Mouse (Mus musculus) neural tube, embryonic 15.5 days (tissue): ENCODE data around the gene Atxn1. TPM values are rescaled to one million over a fixed set of nuclear protein-coding genes. Genes with fewer than 3 reads are reported as not detected.
A peak's percentile ranks its signal among the peaks of the same experiment; 100 is the strongest.

Source experiments
- ATAC-seq: fragments of 200-750 bp; cut with Nextera tagmentation; 2 replicates; pipeline ENCODE4 v1.8.0; 2017; ENCODE audit warnings: mild to moderate bottlenecking, moderate TSS enrichment, moderate library complexity; ENCODE audit not compliant: low FRiP score
- H3K27ac ChIP-seq: fragments of 300-500 bp; sonication (generic); replicated peaks from 2 replicates; pipeline ENCODE4 v1.5.1; 2015; ENCODE audit warnings: mild to moderate bottlenecking, inconsistent platforms
- H3K27me3 ChIP-seq: fragments of 300-500 bp; sonication (generic); replicated peaks from 2 replicates; pipeline ENCODE4 v1.6.1; 2015; ENCODE audit warnings: inconsistent platforms
- H3K36me3 ChIP-seq: fragments of 300-500 bp; sonication (generic); 2 replicates; pipeline ENCODE4 v1.6.1; 2015; ENCODE audit warnings: inconsistent platforms
- H3K4me1 ChIP-seq: fragments of 300-500 bp; sonication (generic); 2 replicates; pipeline ENCODE4 v1.6.1; 2015; ENCODE audit warnings: inconsistent platforms
- H3K4me2 ChIP-seq: fragments of 300-500 bp; sonication (generic); 2 replicates; pipeline ENCODE4 v1.6.1; 2015; ENCODE audit warnings: inconsistent platforms, mild to moderate bottlenecking, moderate library complexity
- H3K4me3 ChIP-seq: fragments of 300-500 bp; sonication (generic); replicated peaks from 2 replicates; pipeline ENCODE4 v1.5.1; 2015; ENCODE audit warnings: mild to moderate bottlenecking, inconsistent platforms
- H3K9ac ChIP-seq: fragments of 300-500 bp; sonication (generic); replicated peaks from 2 replicates; pipeline ENCODE4 v1.6.1; 2015; ENCODE audit warnings: mild to moderate bottlenecking, inconsistent platforms
- H3K9me3 ChIP-seq: fragments of 300-500 bp; sonication (generic); replicated peaks from 2 replicates; pipeline ENCODE4 v1.6.1; 2016; ENCODE audit warnings: inconsistent platforms
- WGBS: fragments of 180-500 bp; shearing (Covaris S2); methylation state at CpG from one replicate; pipeline ENCODE4 v1.1.7; 2015; ENCODE audit warnings: mixed read lengths; 5-methylcytosine and 5-hydroxymethylcytosine counted together
- polyA plus RNA-seq: library from polyadenylated mRNA; unstranded; fragments of >200 nt; fragmentation: Nextera tagmentation; extraction: Ambion mirVana; gene quantifications from 2 replicates; pipeline ENCODE4 v1.2.1, GENCODE M21; 2015

The Atxn1 gene
- polyA plus RNA-seq, 1 experiment from 2014 or later: 9.5 TPM

GRCm38 (mm10) chr13:45680651-45681050 is 284.2 kb downstream of the Atxn1 start:
- Histone ChIP-seq H3K27ac (no peak overlapping the region), H3K36me3 (no peaks in the 10 kb centered on the region), H3K4me1 (0 out of 2 replicates have a peak, but pooled peaks cover 2% of the 10 kb centered on the region), H3K9me3 (no peaks in the 10 kb centered on the region), H3K4me3 (no peak overlapping the region), H3K27me3 (no peaks in the 10 kb centered on the region), H3K4me2 (no peak overlapping the region), H3K9ac (no peak overlapping the region)
- WGBS: 89% methylated on average over 5 of the region's 5 CpGs
- no peak for ATAC-seq

GRCm38 (mm10) chr13:45679096-45679495 is 285.7 kb downstream of the Atxn1 start:
- Histone ChIP-seq H3K9ac (no peak overlapping the region), H3K9me3 (no peaks in the 10 kb centered on the region), H3K36me3 (no peaks in the 10 kb centered on the region), H3K4me1 (no peaks in the 10 kb centered on the region), H3K4me3 (no peak overlapping the region), H3K27me3 (no peaks in the 10 kb centered on the region), H3K4me2 (no peak overlapping the region), H3K27ac (no peak overlapping the region)
- 97% methylated on average over 1 of the region's 1 CpGs for WGBS
- no peak for ATAC-seq

DNA sequence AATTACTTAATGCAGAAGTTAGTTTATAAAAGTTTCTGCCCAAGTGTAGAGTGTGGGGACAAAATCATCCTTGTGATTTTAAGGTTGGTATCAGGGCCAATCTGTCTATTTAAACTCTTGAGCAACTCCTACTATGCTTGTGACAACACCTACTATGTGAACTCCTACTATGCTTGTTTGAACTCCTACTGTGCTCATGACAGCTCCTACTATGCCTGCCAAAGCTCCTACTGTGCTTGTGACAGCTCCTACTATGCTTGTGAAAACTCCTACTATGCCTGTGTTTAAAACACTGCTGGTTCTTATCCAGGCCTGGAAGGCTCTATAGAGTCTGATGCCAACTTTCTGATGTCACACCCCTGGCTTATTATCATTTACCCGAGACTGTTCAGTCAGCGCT is 292.2 kb downstream of the Atxn1 start:
- Histone ChIP-seq H3K4me1 (no peaks in the 10 kb centered on the region), H3K27me3 (no peaks in the 10 kb centered on the region), H3K4me2 (no peak overlapping the region), H3K36me3 (no peaks in the 10 kb centered on the region), H3K9ac (no peak overlapping the region), H3K9me3 (no peaks in the 10 kb centered on the region), H3K4me3 (no peak overlapping the region), H3K27ac (no peak overlapping the region)
- 71% methylated on average over 2 of the region's 2 CpGs for WGBS
- no peak for ATAC-seq

GRCm38 (mm10) chr13:45669969-45670368 is 294.8 kb downstream of the Atxn1 start:
- Histone ChIP-seq H3K9me3 (no peaks in the 10 kb centered on the region), H3K9ac (no peak overlapping the region), H3K27ac (no peak overlapping the region), H3K4me3 (no peak overlapping the region), H3K4me1 (no peaks in the 10 kb centered on the region), H3K27me3 (no peaks in the 10 kb centered on the region), H3K36me3 (no peaks in the 10 kb centered on the region), H3K4me2 (no peak overlapping the region)
- no peak for ATAC-seq
- WGBS: 81% methylated on average over 11 of the region's 11 CpGs

GRCm38 (mm10) chr13:45662852-45663251 is 302.0 kb downstream of the Atxn1 start:
- no peak overlapping the region for H3K27ac ChIP-seq
- H3K27me3 ChIP-seq: no peaks in the 10 kb centered on the region
- no peaks in the 10 kb centered on the region for H3K36me3 ChIP-seq
- H3K4me2 ChIP-seq: no peak overlapping the region
- WGBS: 93% methylated on average over 10 of the region's 10 CpGs
- H3K4me1 ChIP-seq: peaks cover 19% of the 10 kb centered on the region; the same call in 1 of the 2 replicates
- H3K9me3 ChIP-seq: no peaks in the 10 kb centered on the region
- H3K4me3 ChIP-seq: no peak overlapping the region
- ATAC-seq: no peak
- H3K9ac ChIP-seq: no peak overlapping the region

GRCm38 (mm10) chr13:45662216-45662615 is 302.6 kb downstream of the Atxn1 start:
- H3K9ac ChIP-seq: no peak overlapping the region
- no peak overlapping the region for H3K27ac ChIP-seq
- H3K4me2 ChIP-seq: no peak overlapping the region
- peaks cover 19% of the 10 kb centered on the region; the same call in 1 of the 2 replicates for H3K4me1 ChIP-seq
- no peak for ATAC-seq
- H3K9me3 ChIP-seq: no peaks in the 10 kb centered on the region
- H3K36me3 ChIP-seq: no peaks in the 10 kb centered on the region
- no peak overlapping the region for H3K4me3 ChIP-seq
- no peaks in the 10 kb centered on the region for H3K27me3 ChIP-seq
- WGBS: 68% methylated on average over 3 of the region's 3 CpGs

GRCm38 (mm10) chr13:45661283-45662185 is 303.3 kb downstream of the Atxn1 start:
- Histone ChIP-seq H3K4me1 (peaks cover 19% of the 10 kb centered on the region; the same call in 1 of the 2 replicates), H3K4me2 (no peak overlapping the region), H3K9me3 (no peaks in the 10 kb centered on the region), H3K27me3 (no peaks in the 10 kb centered on the region), H3K27ac (0 out of 2 replicates have a peak overlapping the region, but pooled peaks have one; percentile 33), H3K9ac (no peak overlapping the region), H3K4me3 (no peak overlapping the region), H3K36me3 (no peaks in the 10 kb centered on the region)
- no peak for ATAC-seq
- 60% methylated on average over 12 of the region's 12 CpGs for WGBS

GRCm38 (mm10) chr13:45659813-45660212 is 305.0 kb downstream of the Atxn1 start:
- H3K4me3 ChIP-seq: no peak overlapping the region
- WGBS: 84% methylated on average over 4 of the region's 4 CpGs
- H3K4me1 ChIP-seq: peaks cover 19% of the 10 kb centered on the region; the same call in 1 of the 2 replicates
- no peak overlapping the region for H3K27ac ChIP-seq
- H3K36me3 ChIP-seq: no peaks in the 10 kb centered on the region
- H3K9ac ChIP-seq: no peak overlapping the region
- ATAC-seq: no peak
- no peaks in the 10 kb centered on the region for H3K27me3 ChIP-seq
- no peak overlapping the region for H3K4me2 ChIP-seq
- no peaks in the 10 kb centered on the region for H3K9me3 ChIP-seq

DNA sequence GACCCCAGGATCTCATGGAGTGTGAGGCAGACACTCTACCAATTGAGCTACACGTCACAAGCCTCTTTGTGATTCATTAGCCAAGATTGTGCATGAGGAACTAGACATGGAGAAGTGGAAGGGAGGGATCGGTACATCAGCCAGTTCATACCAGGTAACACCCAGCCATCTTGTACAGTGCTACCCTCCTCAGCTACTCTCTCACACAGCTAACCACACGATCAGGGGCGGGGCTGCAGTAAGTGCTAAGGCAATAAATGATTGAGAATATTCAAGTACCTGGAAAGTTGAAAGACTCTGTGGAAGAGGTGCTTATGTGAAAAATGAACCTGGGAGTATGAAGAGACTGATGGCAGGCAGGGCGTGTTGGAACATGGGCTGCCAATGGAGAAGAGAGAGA is 306.5 kb downstream of the Atxn1 start:
- no peaks in the 10 kb centered on the region for H3K36me3 ChIP-seq
- no peak overlapping the region for H3K4me3 ChIP-seq
- WGBS: 93% methylated on average over 5 of the region's 5 CpGs
- no peak overlapping the region for H3K4me2 ChIP-seq
- H3K9me3 ChIP-seq: no peaks in the 10 kb centered on the region
- H3K27ac ChIP-seq: no peak overlapping the region
- no peaks in the 10 kb centered on the region for H3K27me3 ChIP-seq
- H3K9ac ChIP-seq: no peak overlapping the region
- ATAC-seq: no peak
- peaks cover 19% of the 10 kb centered on the region; the same call in 1 of the 2 replicates for H3K4me1 ChIP-seq

DNA sequence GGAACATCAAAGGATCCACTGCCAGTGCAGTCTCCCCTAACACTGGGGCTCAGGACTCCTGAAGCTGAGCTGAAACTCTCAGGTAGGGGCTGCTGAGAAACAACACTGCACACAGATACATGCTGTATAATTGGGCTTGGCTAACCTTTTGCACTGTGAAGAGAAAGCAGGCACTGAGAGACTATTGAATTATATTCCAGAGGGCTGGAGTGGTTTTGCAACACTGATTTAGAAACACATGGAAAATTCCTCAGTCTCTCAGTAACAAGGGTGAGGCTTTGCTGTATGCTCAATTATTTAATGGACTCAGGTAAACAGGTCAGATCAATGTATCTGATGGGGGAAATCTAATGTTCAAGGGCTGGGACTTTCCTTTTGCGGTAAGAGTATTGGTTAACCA is 307.6 kb downstream of the Atxn1 start:
- H3K4me1 ChIP-seq: peaks cover 18% of the 10 kb centered on the region; the same call in 1 of the 2 replicates

DNA sequence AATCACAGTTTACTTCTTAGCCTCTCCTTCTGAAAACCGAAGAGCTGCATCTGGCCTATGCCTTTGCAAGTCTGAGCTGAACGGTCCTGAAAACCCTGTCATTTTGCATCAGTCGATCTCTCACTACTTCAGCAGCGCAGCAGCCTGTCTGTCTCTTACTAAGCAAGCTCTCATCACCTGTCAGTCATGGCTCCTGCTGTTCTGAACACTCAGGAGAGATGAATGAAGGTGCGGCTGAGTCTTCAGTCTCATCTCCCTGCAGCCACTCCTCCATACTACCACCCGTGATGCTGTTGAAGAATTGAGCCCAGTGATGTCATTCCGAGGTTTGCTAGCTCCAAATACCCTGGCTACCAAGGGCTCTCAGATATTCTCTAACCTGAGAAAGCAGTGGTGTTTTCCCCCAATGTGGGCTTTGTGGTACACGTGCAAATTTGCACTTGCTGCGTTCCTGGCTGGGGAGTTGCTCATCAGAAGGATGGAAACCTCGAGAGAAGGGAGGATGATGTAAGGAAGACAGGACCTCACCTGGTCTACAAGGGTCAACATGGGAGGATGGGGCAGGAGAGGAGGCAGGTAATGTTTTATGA is 313.1 kb downstream of the Atxn1 start:
- H3K27ac ChIP-seq: no peak overlapping the region
- H3K4me3 ChIP-seq: no peak overlapping the region
- H3K9me3 ChIP-seq: no peaks in the 10 kb centered on the region

More for the DNA sequence above, 307.6 kb downstream of the Atxn1 start:
- no peak overlapping the region for H3K4me2 ChIP-seq
- no peak overlapping the region for H3K4me3 ChIP-seq
- no peaks in the 10 kb centered on the region for H3K9me3 ChIP-seq
- no peak overlapping the region for H3K27ac ChIP-seq
- H3K27me3 ChIP-seq: no peaks in the 10 kb centered on the region
- 95% methylated on average over 1 of the region's 1 CpGs for WGBS
- no peak overlapping the region for H3K9ac ChIP-seq
- no peaks in the 10 kb centered on the region for H3K36me3 ChIP-seq
- no peak for ATAC-seq

More for the DNA sequence above, 313.1 kb downstream of the Atxn1 start:
- Histone ChIP-seq H3K4me1 (peaks cover 12% of the 10 kb centered on the region), H3K36me3 (no peaks in the 10 kb centered on the region), H3K9ac (no peak overlapping the region), H3K27me3 (no peaks in the 10 kb centered on the region), H3K4me2 (no peak overlapping the region)
- ATAC-seq: no peak
- 82% methylated on average over 10 of the region's 10 CpGs for WGBS
